Mouse (Mus musculus): ENCODE data around the gene 3830406C13Rik.

DNA sequence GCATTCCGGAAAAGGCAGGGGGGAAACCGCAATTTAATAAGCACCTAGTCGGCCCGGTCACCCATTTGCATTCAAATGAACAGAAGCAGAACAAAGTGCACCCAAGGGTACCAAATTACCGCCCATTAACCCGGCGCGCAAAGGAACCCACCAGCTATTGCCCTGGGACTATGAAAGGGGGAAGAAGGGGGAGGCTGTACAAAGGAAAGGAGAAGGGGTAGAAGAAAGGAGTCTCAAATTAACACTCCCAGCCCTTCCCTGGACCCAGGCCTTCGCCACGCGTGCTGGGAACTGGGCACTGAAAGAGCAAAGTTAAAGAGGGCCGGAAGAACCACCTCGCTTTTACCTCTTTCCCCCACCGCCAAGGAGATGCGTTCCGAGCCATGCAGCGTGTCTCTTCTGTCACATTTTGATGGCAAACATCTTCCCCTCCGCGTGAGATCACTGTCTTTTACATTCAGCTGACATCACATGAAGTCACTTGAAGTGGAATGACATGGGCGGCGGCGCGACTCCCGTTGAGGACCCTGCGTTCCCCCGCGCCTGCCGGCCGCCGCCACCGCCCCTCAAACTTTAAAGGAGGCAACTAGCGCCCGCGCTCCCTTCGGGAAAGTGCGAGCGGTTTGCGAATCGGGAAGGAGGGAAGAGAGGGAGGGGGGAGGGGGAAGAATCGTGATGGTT is 61.4 kb downstream of the 3830406C13Rik start:
- TF ChIP-seq HCFC1 (IDR thresholded peaks at IDR 0.05; ENCODE audit: borderline replicate concordance, insufficient read depth, low read length) (no peak), ZNF384 (IDR thresholded peaks at IDR 0.05; ENCODE audit: low read depth, low read length) (no peak), ZC3H11A (IDR thresholded peaks at IDR 0.05; ENCODE audit: borderline replicate concordance, low read depth, low read length) (no peak), CHD2 (IDR thresholded peaks at IDR 0.05; ENCODE audit: low read depth, low read length) (no peak), MAFK (IDR thresholded peaks at IDR 0.05; ENCODE audit: insufficient read depth, low read depth, low read length) (no peak)

Measured in ES-E14 (cell line).